Mouse (Mus musculus) heart, embryonic 11.5 days (tissue): ENCODE measurements around the gene Camk1. TPM values are rescaled to one million over a fixed set of nuclear protein-coding genes. Genes with fewer than 3 reads are reported as not detected.

Experiments used
- ATAC-seq: fragments of 200-750 bp; cut with Nextera tagmentation; replicated peaks from 2 replicates; pipeline ENCODE4 v1.8.0; 2017; ENCODE audit warnings: moderate library complexity; ENCODE audit not compliant: insufficient number of reproducible peaks, low FRiP score, low TSS enrichment
- H3K27ac ChIP-seq: fragments of 300-500 bp; sonication (generic); 2 replicates; pipeline ENCODE4 v1.5.1; 2014; ENCODE audit warnings: mild to moderate bottlenecking, low read depth, low read length
- H3K27me3 ChIP-seq: fragments of 300-500 bp; sonication (generic); 2 replicates; pipeline ENCODE4 v1.6.1; 2014; ENCODE audit warnings: mild to moderate bottlenecking, low read length, mixed read lengths; ENCODE audit not compliant: control insufficient read depth, insufficient read depth
- H3K36me3 ChIP-seq: fragments of 300-500 bp; sonication (generic); 2 replicates; pipeline ENCODE4 v1.6.1; 2014; ENCODE audit warnings: mild to moderate bottlenecking, low read length, moderate library complexity, mixed read lengths; ENCODE audit not compliant: control insufficient read depth, insufficient read depth
- H3K4me1 ChIP-seq: fragments of 300-500 bp; sonication (generic); 2 replicates; pipeline ENCODE4 v1.6.1; 2014; ENCODE audit warnings: low read length; ENCODE audit not compliant: control insufficient read depth, insufficient read depth
- H3K4me2 ChIP-seq: fragments of 300-500 bp; sonication (generic); 2 replicates; pipeline ENCODE4 v1.6.1; 2014; ENCODE audit warnings: mild to moderate bottlenecking, moderate library complexity
- H3K4me3 ChIP-seq: fragments of 300-500 bp; sonication (generic); 2 replicates; pipeline ENCODE4 v1.5.1; 2014; ENCODE audit warnings: low read depth, low read length
- H3K9ac ChIP-seq: fragments of 300-500 bp; sonication (generic); 2 replicates; pipeline ENCODE4 v1.6.1; 2014; ENCODE audit warnings: mild to moderate bottlenecking, low read depth, low read length, moderate library complexity
- H3K9me3 ChIP-seq: fragments of 300-500 bp; sonication (generic); replicated peaks from 2 replicates; pipeline ENCODE4 v1.6.1; 2016; ENCODE audit warnings: low read length; ENCODE audit not compliant: control insufficient read depth
- WGBS: fragments of 180-500 bp; shearing (Covaris S2); extraction: QIAGEN DNeasy Blood & Tissue Kit; methylation state at CpG from one replicate; pipeline ENCODE4 v1.1.7; 2014; ENCODE audit not compliant: insufficient replicate concordance; 5-methylcytosine and 5-hydroxymethylcytosine counted together
- polyA plus RNA-seq: library from polyadenylated mRNA; unstranded; fragments of >200 nt; fragmentation: Nextera tagmentation; extraction: Ambion mirVana; gene quantifications from 2 replicates; pipeline ENCODE4 v1.2.1, GENCODE M21; 2014

Gene Camk1
- polyA plus RNA-seq: 106 and 109 TPM in 2 replicates

GRCm38 (mm10) chr6:113343177-113344092, at the start of gene Camk1:
TSS of gene Camk1 (minus strand) at chr6:113343984.
- H3K27me3 ChIP-seq: no peaks in the 10 kb centered on the region
- peaks cover 25% of the 10 kb centered on the region for H3K4me1 ChIP-seq
- peak within 1 kb of the TSS; percentile 71 for H3K4me3 ChIP-seq
- no peaks in the 10 kb centered on the region for H3K36me3 ChIP-seq
- 13% methylated on average over 32 of the region's 32 CpGs for WGBS
- H3K4me2 ChIP-seq: peak within 1 kb of the TSS; percentile 92
- peak within 1 kb of the TSS; percentile 89 for H3K9ac ChIP-seq
- no peaks in the 10 kb centered on the region for H3K9me3 ChIP-seq
- peak within 1 kb of the TSS; percentile 68 for H3K27ac ChIP-seq
- ATAC-seq: peak; percentile 53

DNA sequence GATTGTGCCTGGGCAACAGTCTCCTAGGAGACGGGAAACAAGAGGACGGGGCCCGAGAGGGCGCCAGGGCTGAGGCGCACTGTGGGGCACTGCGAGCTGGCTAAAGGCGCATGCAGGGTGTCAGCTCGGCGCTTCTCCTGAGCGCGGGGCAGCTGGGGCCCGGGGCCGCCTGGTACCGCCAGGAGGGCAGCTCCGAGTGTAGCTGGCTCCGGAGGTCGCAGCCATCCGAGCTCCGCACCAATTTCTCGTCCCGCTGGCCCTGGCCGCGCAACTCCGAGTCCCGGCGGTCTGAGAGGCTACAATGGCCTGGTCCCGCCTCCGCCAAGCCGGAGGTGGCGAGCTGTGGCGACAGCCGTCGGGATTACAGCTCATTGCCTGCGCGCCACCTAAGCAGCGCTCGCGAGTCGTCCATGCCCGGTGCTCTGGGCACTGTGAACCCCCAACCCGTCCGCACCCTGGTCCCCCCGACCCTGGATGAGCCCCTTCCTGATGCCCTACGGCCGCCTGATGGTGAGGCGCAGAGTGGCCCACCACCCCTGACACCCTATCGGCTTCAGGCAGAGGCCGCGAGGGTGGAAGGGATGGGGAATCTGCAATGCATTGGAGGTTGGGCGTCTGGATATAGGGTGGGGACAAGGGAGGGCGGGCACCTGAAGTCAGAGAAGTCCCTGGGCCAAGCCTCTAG, 48.7 kb upstream of the Camk1 start:
- no peaks in the 10 kb centered on the region; the same call in 1 of the 2 replicates for H3K27me3 ChIP-seq
- H3K9me3 ChIP-seq: no peaks in the 10 kb centered on the region
- H3K4me2 ChIP-seq: peak overlapping the region; percentile 83
- peak overlapping the region; percentile 54 for H3K4me3 ChIP-seq
- peaks cover 16% of the 10 kb centered on the region for H3K36me3 ChIP-seq
- peak overlapping the region; percentile 68 for H3K9ac ChIP-seq
- peak; percentile 74 for ATAC-seq
- H3K27ac ChIP-seq: peak overlapping the region; percentile 35; the same call in 1 of the 2 replicates
- WGBS: 2% methylated on average over 51 of the region's 51 CpGs
- peaks cover 12% of the 10 kb centered on the region; the same call in 1 of the 2 replicates for H3K4me1 ChIP-seq

- no peaks in the 10 kb centered on the region; the same call in 1 of the 2 replicates for H3K27me3 ChIP-seq
- peak overlapping the region; percentile 35; the same call in 1 of the 2 replicates for H3K27ac ChIP-seq
- H3K9ac ChIP-seq: peak overlapping the region; percentile 68
- H3K9me3 ChIP-seq: no peaks in the 10 kb centered on the region
- H3K4me2 ChIP-seq: peak overlapping the region; percentile 83
- peaks cover 16% of the 10 kb centered on the region for H3K36me3 ChIP-seq
- no peak for ATAC-seq
- H3K4me1 ChIP-seq: peaks cover 12% of the 10 kb centered on the region; the same call in 1 of the 2 replicates
- WGBS: 17% methylated on average over 10 of the region's 10 CpGs
- peak overlapping the region; percentile 54 for H3K4me3 ChIP-seq
Measured at GRCm38 (mm10) chr6:113392015-113392386, 48.2 kb upstream of the Camk1 start.

DNA sequence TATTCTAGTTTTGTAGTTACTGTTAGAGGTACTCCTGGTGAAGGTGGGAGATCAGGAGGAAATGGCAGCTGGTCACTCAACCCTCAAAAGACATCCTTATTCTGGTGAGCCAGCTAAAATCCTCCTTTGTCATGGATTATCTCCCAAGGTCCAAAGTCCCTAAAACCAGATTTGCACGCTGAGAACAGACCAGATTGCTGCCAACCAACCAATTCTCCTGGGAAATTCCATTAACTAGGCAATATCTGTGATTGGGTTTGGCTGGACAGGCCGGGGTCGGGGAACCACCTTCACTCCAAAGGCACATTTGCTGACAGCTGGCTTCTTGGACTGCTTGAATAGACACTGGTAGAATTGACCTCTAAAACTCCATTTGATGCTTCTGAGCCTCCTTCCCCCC, 46.9 kb upstream of the Camk1 start:
- no peak overlapping the region for H3K9ac ChIP-seq
- H3K4me1 ChIP-seq: peaks cover 12% of the 10 kb centered on the region; the same call in 1 of the 2 replicates
- no peaks in the 10 kb centered on the region; the same call in 1 of the 2 replicates for H3K27me3 ChIP-seq
- no peak overlapping the region for H3K4me2 ChIP-seq
- ATAC-seq: no peak
- no peaks in the 10 kb centered on the region for H3K9me3 ChIP-seq
- WGBS: 87% methylated on average over 3 of the region's 3 CpGs
- no peak overlapping the region for H3K4me3 ChIP-seq
- no peak overlapping the region for H3K27ac ChIP-seq
- H3K36me3 ChIP-seq: peaks cover 20% of the 10 kb centered on the region

- 73% methylated on average over 8 of the region's 8 CpGs for WGBS
- H3K4me3 ChIP-seq: no peak within 1 kb of the TSS
- no peaks in the 10 kb centered on the region for H3K9me3 ChIP-seq
- H3K4me1 ChIP-seq: peaks cover 12% of the 10 kb centered on the region; the same call in 1 of the 2 replicates
- ATAC-seq: no peak
- no peak within 1 kb of the TSS for H3K4me2 ChIP-seq
- no peaks in the 10 kb centered on the region; the same call in 1 of the 2 replicates for H3K27me3 ChIP-seq
- peaks cover 32% of the 10 kb centered on the region for H3K36me3 ChIP-seq
- H3K9ac ChIP-seq: no peak within 1 kb of the TSS
- H3K27ac ChIP-seq: no peak within 1 kb of the TSS
Measured at GRCm38 (mm10) chr6:113388960-113389359, 45.2 kb upstream of the Camk1 start, which contains the start of gene Ttll3. TSS of gene Ttll3 (plus strand) at chr6:113389260.

DNA sequence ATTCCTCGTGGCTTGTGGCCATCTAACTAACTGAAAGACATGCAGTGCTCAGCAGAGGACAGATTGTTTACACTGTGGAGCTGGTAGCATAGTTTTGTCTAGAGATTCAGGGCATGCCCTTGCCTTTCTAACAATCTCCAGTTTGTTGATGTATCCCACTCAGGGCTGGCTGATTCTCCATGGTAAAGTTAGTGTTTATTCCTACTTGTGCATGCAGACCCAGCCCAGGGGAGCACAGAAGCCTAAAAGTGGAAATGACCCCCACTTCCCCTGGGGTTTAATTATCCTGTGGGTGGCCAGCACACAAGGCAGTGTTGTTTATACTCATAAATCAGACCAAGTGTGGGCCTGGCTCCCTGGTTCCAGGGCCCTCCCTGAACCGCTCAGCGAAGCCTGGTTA, 42.2 kb upstream of the Camk1 start:
- no peak for ATAC-seq
- Histone ChIP-seq H3K9ac (no peak overlapping the region), H3K27me3 (no peaks in the 10 kb centered on the region), H3K4me3 (no peak overlapping the region), H3K9me3 (no peaks in the 10 kb centered on the region), H3K4me1 (no peaks in the 10 kb centered on the region), H3K27ac (no peak overlapping the region), H3K4me2 (no peak overlapping the region), H3K36me3 (peaks cover 54% of the 10 kb centered on the region)
- 87% methylated on average over 3 of the region's 3 CpGs for WGBS

- no peak for ATAC-seq
- 66% methylated on average over 11 of the region's 11 CpGs for WGBS
- Histone ChIP-seq H3K36me3 (peaks cover 54% of the 10 kb centered on the region), H3K9me3 (no peaks in the 10 kb centered on the region), H3K27me3 (no peaks in the 10 kb centered on the region), H3K27ac (no peak overlapping the region), H3K4me3 (no peak overlapping the region), H3K4me1 (no peaks in the 10 kb centered on the region), H3K4me2 (no peak overlapping the region), H3K9ac (no peak overlapping the region)
Measured at GRCm38 (mm10) chr6:113385160-113385714, 41.5 kb upstream of the Camk1 start.

DNA sequence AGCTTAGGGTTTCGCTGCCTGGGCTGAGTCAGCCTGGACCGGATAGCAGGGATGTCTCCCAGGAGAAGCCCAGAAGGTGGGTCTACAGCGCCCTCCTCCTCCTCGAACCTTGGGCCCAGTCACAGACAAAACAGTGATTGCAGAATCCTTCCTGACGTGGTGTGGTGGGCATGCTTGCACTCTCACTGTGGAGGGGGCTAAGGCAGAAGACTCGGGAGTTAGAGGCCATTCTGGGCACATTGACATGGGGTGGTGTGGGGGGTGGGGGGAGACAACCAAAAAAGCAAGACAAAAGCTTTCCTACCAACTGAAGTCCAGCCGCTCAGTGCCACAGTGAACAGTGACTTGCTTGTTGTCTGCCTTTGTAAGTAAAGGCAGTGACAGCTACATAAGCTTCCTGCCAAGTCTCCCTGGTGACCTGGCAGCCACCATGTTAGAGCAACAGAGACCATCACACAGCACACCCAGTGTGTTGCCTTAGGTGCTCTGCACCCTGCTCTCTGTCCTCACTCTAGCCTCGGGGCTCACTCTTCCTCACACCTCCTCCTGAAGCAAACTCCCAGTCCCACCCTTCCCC, 40.7 kb upstream of the Camk1 start:
- Histone ChIP-seq H3K9ac (no peak overlapping the region), H3K27me3 (no peaks in the 10 kb centered on the region), H3K4me2 (no peak overlapping the region), H3K4me3 (no peak overlapping the region), H3K36me3 (peaks cover 51% of the 10 kb centered on the region), H3K27ac (no peak overlapping the region), H3K9me3 (no peaks in the 10 kb centered on the region), H3K4me1 (peaks cover under 1% of the 10 kb centered on the region)
- WGBS: 92% methylated on average over 8 of the region's 8 CpGs
- ATAC-seq: no peak
